Mouse (Mus musculus): Measurements from ENCODE around the gene Ccdc180. TPM values are rescaled to one million over a fixed set of nuclear protein-coding genes. Genes with fewer than 3 reads are reported as not detected.

Ccdc180 gene
- total RNA-seq, 4 experiments from 2014 or later, result 0.21 to 0.70 (median 0.36) TPM

GRCm38 (mm10) chr4:45970048-45970560 lies 80.0 kb downstream of the Ccdc180 start:
- no peak for DNase-seq (ENCODE audit: low spot score in 2 of 2)

GRCm38 (mm10) chr4:45971806-45972447 lies 81.8 kb downstream of the Ccdc180 start:
- DNase-seq (ENCODE audit: low spot score in 2 of 2), result peak; percentile 93 to 98

DNA sequence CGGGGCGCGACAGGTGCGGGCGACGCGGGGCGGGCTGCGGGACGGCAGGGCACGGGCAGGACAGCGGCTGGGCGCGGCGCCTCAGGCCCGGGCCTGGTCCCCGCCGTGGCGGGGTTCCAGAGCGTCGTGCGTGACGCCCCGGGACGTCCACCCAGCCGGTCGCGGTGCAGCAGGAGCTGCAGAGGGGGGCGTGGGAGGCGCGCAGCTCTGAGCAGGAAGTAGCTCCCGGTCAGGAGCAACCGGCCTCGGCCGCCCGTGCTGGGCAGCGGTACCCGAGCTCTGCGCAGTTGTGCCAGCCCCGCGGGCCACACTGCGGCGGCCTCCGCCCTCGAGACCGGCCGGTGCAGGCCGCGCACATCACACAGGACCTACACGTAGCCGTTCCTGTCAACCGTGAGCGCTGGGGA lies 82.3 kb downstream of the Ccdc180 start:
- peak in 1 of 2 experiments; percentile 48 for DNase-seq (ENCODE audit: low spot score in 2 of 2)

DNA sequence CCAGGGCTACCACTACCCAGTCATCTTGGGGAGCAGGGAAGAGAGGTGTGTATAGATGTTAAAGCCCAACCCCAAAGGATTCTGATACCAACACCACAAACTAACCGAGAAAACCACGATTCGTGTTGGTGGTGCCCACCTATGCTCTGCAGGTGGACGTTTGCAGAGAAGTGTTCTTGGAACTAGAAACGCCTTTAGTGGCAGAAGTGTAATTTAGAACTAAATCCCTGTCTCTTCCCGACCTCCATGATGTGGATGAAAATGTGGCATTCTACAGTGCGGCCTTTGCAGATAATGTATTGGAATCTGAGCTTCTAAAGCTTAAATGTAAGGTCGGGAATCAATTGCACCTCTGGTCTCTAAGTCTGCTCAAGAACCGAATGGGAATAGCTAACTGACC lies 82.8 kb downstream of the Ccdc180 start:
- no peak for DNase-seq (ENCODE audit: low spot score in 2 of 2)

DNA sequence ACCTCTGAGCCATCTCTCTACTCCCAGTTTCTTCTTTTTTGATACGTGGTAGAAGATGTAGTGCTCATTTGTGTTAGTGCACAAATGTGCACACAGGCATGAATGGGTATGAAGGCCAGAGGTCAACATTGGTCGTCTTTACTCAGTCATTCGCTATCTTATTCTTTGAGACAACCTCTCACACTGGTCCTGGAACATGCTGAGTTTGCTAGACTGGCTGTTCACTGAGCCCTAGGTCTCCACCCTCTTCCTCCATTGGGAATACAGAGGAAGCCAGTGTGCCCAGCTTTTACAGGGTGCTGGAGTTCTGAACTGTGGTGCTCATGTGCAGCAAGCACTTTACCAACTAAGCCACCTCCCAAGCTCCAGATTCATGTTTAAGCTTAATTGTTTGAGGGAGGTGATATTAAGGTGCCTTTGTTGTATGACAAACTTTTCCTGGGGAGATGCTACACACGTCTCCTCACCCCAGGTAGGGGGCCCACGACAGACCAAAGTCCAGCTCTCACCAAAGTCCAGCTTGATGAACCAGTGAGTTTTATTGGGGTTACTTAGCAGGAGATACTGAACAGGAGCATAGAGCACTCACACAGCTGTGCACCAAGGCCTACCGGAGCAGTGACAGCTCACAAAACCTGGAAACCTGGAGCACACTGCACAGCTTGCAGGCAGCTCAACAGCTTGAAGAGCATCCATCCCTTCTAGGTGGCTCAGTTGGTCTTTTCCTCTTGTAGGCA lies 87.0 kb downstream of the Ccdc180 start:
- DNase-seq (ENCODE audit: low spot score in 2 of 2), result no peak

- no peak for DNase-seq (ENCODE audit: low spot score in 2 of 2)
These were observed 89.8 kb downstream of the Ccdc180 start for GRCm38 (mm10) chr4:45979916-45980315.

DNA sequence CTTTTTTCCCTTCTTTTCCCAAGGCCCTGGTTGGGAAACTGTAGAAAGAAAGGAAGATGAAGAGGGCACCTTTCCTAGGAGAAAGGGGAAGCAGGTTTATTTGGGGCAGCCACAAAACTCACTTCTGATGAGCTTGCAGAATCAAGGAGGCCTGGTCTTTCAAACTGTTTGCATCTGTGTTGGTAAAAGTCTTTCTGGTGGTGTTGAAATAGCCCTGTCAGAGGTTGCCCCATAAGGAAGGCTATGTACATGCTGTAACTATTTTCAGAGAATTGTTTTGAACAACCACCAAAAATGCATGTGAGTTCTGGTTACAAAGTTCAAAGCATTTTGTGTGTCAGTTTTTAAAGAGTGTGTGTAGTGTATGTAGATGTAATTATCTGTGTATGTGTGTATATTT lies 91.0 kb downstream of the Ccdc180 start:
- no peak for DNase-seq (ENCODE audit: low spot score in 2 of 2)

- DNase-seq (ENCODE audit: low spot score in 2 of 2), result no peak
These were observed 100.5 kb downstream of the Ccdc180 start for GRCm38 (mm10) chr4:45990427-45991135.

DNA sequence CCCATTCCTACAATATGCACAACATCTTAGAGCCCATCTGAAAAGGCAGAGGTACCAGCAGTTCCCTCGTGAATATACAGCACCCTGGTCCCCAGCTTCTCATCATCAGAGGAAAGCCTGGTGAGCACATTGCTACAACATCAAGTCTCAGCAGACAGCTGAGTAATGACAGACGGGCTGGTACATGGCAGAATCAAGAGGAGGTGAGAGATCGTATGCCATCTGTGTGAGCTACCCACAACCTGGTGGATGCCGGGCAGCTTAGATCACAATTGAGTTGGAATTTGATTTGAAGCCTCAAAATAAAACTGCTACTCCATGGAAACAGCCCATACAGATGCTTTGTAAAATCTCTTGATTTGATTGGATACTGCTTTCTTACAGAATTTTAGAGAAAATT lies 108.4 kb downstream of the Ccdc180 start:
- peak; percentile 72 to 73 for DNase-seq (ENCODE audit: low spot score in 2 of 2)

Other genes starting within 250 kb of the Ccdc180 start
- gene Aldh1b1, start 91.3 kb upstream of the Ccdc180 start, total RNA-seq (2022), result 10 to 100 TPM in 1 of 4 experiments, 1 to 10 TPM in 3; 7.3 to 11.5 (median 8.8) TPM
- 1 to 10 TPM in 1 of 4 experiments, under 1 TPM in 3; 0.43 to 1.3 (median 0.66) TPM for gene Igfbpl1, start 63.4 kb upstream of the Ccdc180 start, total RNA-seq (2022)
- gene Stra6l, start 41.6 kb upstream of the Ccdc180 start, total RNA-seq (2022), result under 1 TPM in 2 of 4 experiments, not detected in 2; 0.13 to 0.14 TPM
- 10 to 100 TPM; 28.0 to 31.6 (median 29.1) TPM for gene Tdrd7, start 75.0 kb downstream of the Ccdc180 start, total RNA-seq (2022)
- gene Tmod1, start 148.6 kb downstream of the Ccdc180 start, total RNA-seq (2022), result 10 to 100 TPM; 22.4 to 30.0 (median 28.9) TPM
- gene Ncbp1, start 248.3 kb downstream of the Ccdc180 start, total RNA-seq (2022), result 10 to 100 TPM; 46.8 to 57.7 (median 53.6) TPM
- gene Tstd2, start 248.4 kb downstream of the Ccdc180 start, total RNA-seq (2022), result 10 to 100 TPM; 17.1 to 22.0 (median 18.7) TPM